Mouse (Mus musculus): Measurements from ENCODE around the gene Psma6. TPM values are rescaled to one million over a fixed set of nuclear protein-coding genes. Genes with fewer than 3 reads are reported as not detected.

The Psma6 gene
- polyA plus RNA-seq, 1 experiment from 2014 or later: 177 TPM

- peak; percentile 36; the same call in 1 of the 2 replicates for ATAC-seq
- WGBS (ENCODE audit: insufficient replicate concordance): 36% methylated on average over 4 of the region's 4 CpGs
- DNase-seq: peak; percentile 25
- no peaks in the 10 kb centered on the region for H3K4me1 ChIP-seq (ENCODE audit: insufficient read depth)
- H3K4me3 ChIP-seq (ENCODE audit: low read depth, low read length): no peak overlapping the region
- no peak for TF ChIP-seq EP300 (IDR thresholded peaks at IDR 0.05; ENCODE audit: low read depth)
- TF ChIP-seq CTCF (IDR thresholded peaks at IDR 0.05; ENCODE audit: low read depth): peak; percentile 68
- H3K27ac ChIP-seq (ENCODE audit: low read depth): no peak overlapping the region
- no peaks in the 10 kb centered on the region for H3K9me3 ChIP-seq (ENCODE audit: low read length)
- H3K36me3 ChIP-seq (replicated peaks; ENCODE audit: insufficient read depth, low read length): no peaks in the 10 kb centered on the region
- no peak overlapping the region for H3K9ac ChIP-seq (replicated peaks)
- peaks cover 72% of the 10 kb centered on the region for H3K27me3 ChIP-seq (ENCODE audit: insufficient read depth, low read length)
- H3K4me2 ChIP-seq (ENCODE audit: low read depth, low read length): no peak overlapping the region
Observed at GRCm38 (mm10) chr12:55354904-55355303, 29.1 kb upstream of the Psma6 start.

GRCm38 (mm10) chr12:55357303-55357702 is 26.7 kb upstream of the Psma6 start:
- no peak overlapping the region for H3K4me2 ChIP-seq (ENCODE audit: low read depth, low read length)
- H3K9ac ChIP-seq (replicated peaks): no peak overlapping the region
- no peaks in the 10 kb centered on the region for H3K9me3 ChIP-seq (ENCODE audit: low read length)
- TF ChIP-seq CTCF (IDR thresholded peaks at IDR 0.05; ENCODE audit: low read depth) (no peak), EP300 (IDR thresholded peaks at IDR 0.05; ENCODE audit: low read depth) (no peak)
- WGBS (ENCODE audit: insufficient replicate concordance): 40% methylated on average over 1 of the region's 1 CpGs
- DNase-seq: no peak
- H3K27ac ChIP-seq (ENCODE audit: low read depth): no peak overlapping the region
- no peak for ATAC-seq
- no peaks in the 10 kb centered on the region for H3K4me1 ChIP-seq (ENCODE audit: insufficient read depth)
- H3K36me3 ChIP-seq (replicated peaks; ENCODE audit: insufficient read depth, low read length): no peaks in the 10 kb centered on the region
- H3K4me3 ChIP-seq (ENCODE audit: low read depth, low read length): no peak overlapping the region
- peaks cover 70% of the 10 kb centered on the region for H3K27me3 ChIP-seq (ENCODE audit: insufficient read depth, low read length)

- ATAC-seq (no peak), DNase-seq (no peak)
- Histone ChIP-seq H3K36me3 (replicated peaks; ENCODE audit: insufficient read depth, low read length) (no peaks in the 10 kb centered on the region), H3K4me3 (ENCODE audit: low read depth, low read length) (no peak overlapping the region), H3K27ac (ENCODE audit: low read depth) (no peak overlapping the region), H3K9ac (replicated peaks) (no peak overlapping the region), H3K4me1 (ENCODE audit: insufficient read depth) (no peaks in the 10 kb centered on the region), H3K4me2 (ENCODE audit: low read depth, low read length) (no peak overlapping the region), H3K27me3 (ENCODE audit: insufficient read depth, low read length) (peaks cover 69% of the 10 kb centered on the region), H3K9me3 (ENCODE audit: low read length) (no peaks in the 10 kb centered on the region)
- WGBS (ENCODE audit: insufficient replicate concordance): 39% methylated on average over 5 of the region's 5 CpGs
- TF ChIP-seq CTCF (IDR thresholded peaks at IDR 0.05; ENCODE audit: low read depth) (no peak), EP300 (IDR thresholded peaks at IDR 0.05; ENCODE audit: low read depth) (no peak)
Observed at GRCm38 (mm10) chr12:55360929-55361328, 23.1 kb upstream of the Psma6 start.

GRCm38 (mm10) chr12:55365083-55365482 is 18.9 kb upstream of the Psma6 start:
- H3K9ac ChIP-seq (replicated peaks): no peak overlapping the region
- no peaks in the 10 kb centered on the region for H3K4me1 ChIP-seq (ENCODE audit: insufficient read depth)
- 73% methylated on average over 2 of the region's 2 CpGs for WGBS (ENCODE audit: insufficient replicate concordance)
- no peak overlapping the region for H3K27ac ChIP-seq (ENCODE audit: low read depth)
- no peak for TF ChIP-seq EP300 (IDR thresholded peaks at IDR 0.05; ENCODE audit: low read depth)
- no peak for TF ChIP-seq CTCF (IDR thresholded peaks at IDR 0.05; ENCODE audit: low read depth)
- H3K4me3 ChIP-seq (ENCODE audit: low read depth, low read length): no peak overlapping the region
- H3K4me2 ChIP-seq (ENCODE audit: low read depth, low read length): no peak overlapping the region
- H3K27me3 ChIP-seq (ENCODE audit: insufficient read depth, low read length): peaks cover 44% of the 10 kb centered on the region
- ATAC-seq: no peak
- no peaks in the 10 kb centered on the region for H3K9me3 ChIP-seq (ENCODE audit: low read length)
- no peak for DNase-seq
- no peaks in the 10 kb centered on the region for H3K36me3 ChIP-seq (replicated peaks; ENCODE audit: insufficient read depth, low read length)

GRCm38 (mm10) chr12:55372424-55373055 is 11.5 kb upstream of the Psma6 start:
- WGBS (ENCODE audit: insufficient replicate concordance): 83% methylated on average over 3 of the region's 3 CpGs

GRCm38 (mm10) chr12:55376956-55377609 is 6.9 kb upstream of the Psma6 start:
- 82% methylated on average over 16 of the region's 16 CpGs for WGBS (ENCODE audit: insufficient replicate concordance)
- ATAC-seq: no peak
- no peak overlapping the region for H3K27ac ChIP-seq (ENCODE audit: low read depth)

More at GRCm38 (mm10) chr12:55372424-55373055, 11.5 kb upstream of the Psma6 start:
- ATAC-seq (no peak), DNase-seq (no peak)
- no peak overlapping the region for H3K4me2 ChIP-seq (ENCODE audit: low read depth, low read length)
- no peaks in the 10 kb centered on the region for H3K4me1 ChIP-seq (ENCODE audit: insufficient read depth)
- peaks cover 18% of the 10 kb centered on the region; the same call in 1 of the 2 replicates for H3K27me3 ChIP-seq (ENCODE audit: insufficient read depth, low read length)
- no peaks in the 10 kb centered on the region for H3K9me3 ChIP-seq (ENCODE audit: low read length)
- TF ChIP-seq EP300 (IDR thresholded peaks at IDR 0.05; ENCODE audit: low read depth): no peak
- TF ChIP-seq CTCF (IDR thresholded peaks at IDR 0.05; ENCODE audit: low read depth): peak; percentile 41
- no peak overlapping the region for H3K9ac ChIP-seq (replicated peaks)
- H3K27ac ChIP-seq (ENCODE audit: low read depth): no peak overlapping the region
- H3K36me3 ChIP-seq (replicated peaks; ENCODE audit: insufficient read depth, low read length): 0 out of 2 replicates have a peak, but pooled peaks cover 2% of the 10 kb centered on the region
- H3K4me3 ChIP-seq (ENCODE audit: low read depth, low read length): no peak overlapping the region

More at GRCm38 (mm10) chr12:55376956-55377609, 6.9 kb upstream of the Psma6 start:
- DNase-seq: no peak
- Histone ChIP-seq H3K9ac (replicated peaks) (no peak overlapping the region), H3K4me1 (ENCODE audit: insufficient read depth) (no peaks in the 10 kb centered on the region), H3K4me2 (ENCODE audit: low read depth, low read length) (no peak overlapping the region), H3K27me3 (ENCODE audit: insufficient read depth, low read length) (peaks cover 8% of the 10 kb centered on the region; the same call in 1 of the 2 replicates), H3K4me3 (ENCODE audit: low read depth, low read length) (no peak overlapping the region), H3K36me3 (replicated peaks; ENCODE audit: insufficient read depth, low read length) (0 out of 2 replicates have a peak, but pooled peaks cover 6% of the 10 kb centered on the region), H3K9me3 (ENCODE audit: low read length) (no peaks in the 10 kb centered on the region)
- no peak for TF ChIP-seq CTCF (IDR thresholded peaks at IDR 0.05; ENCODE audit: low read depth)
- TF ChIP-seq EP300 (IDR thresholded peaks at IDR 0.05; ENCODE audit: low read depth): no peak

All from liver, postnatal 0 days (tissue).